8 mouse cellular contexts compared by ENCODE assay signal in the genomic region with DNA sequence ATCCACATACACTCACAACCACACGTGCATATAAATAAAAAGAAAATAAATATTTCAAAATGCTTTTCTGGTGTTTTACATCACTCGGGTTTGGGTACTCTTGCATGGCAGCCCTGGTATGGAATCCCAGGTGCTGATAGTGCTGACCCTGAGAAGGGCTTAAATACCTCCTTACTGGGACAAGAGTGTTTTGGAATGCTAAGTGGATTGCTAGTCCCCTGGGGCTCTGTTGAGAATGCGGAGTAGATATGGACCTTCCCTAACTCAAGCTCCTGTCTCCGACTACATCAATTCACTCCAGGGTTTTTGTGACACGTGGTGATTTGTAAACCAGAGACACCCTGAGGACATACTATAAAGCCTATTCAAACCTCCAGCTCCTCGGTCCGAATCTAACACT. TPM values are rescaled to one million over a fixed set of nuclear protein-coding genes. Genes with fewer than 3 reads are reported as not detected.
A peak's percentile ranks its signal among the peaks of the same experiment; 100 is the strongest.
DNase-seq lines count a peak whose midpoint lies in the region; ATAC-seq and TF ChIP-seq lines count a peak whose summit lies in the region.
"Had no signal": no experiment of that assay in that cellular context is flagged by ENCODE, and none has a peak within 500 bp of the region (broad histone marks: within the 10 kb centered on the region; RNA-seq: fewer than 3 reads in every experiment).

No protein-coding gene starts in this region.

- DNase-seq in heart, postnatal 10 days, result no peak
- no peak for DNase-seq in liver, adult 2 months (ENCODE audit: extremely low read depth, low read depth, low spot score)
- DNase-seq in liver, result no peak
- DNase-seq in lung, postnatal 36 days, result peak; percentile 51
- no peak for DNase-seq in thymus, postnatal 4 days

- H3K4me1 ChIP-seq in heart, embryonic 13.5 days, result peaks cover 46% of the 10 kb centered on the region
- H3K4me1 ChIP-seq in liver, adult 2 months (ENCODE audit: control insufficient read depth, insufficient read depth, low read length), result peaks cover 17% of the 10 kb centered on the region
- peaks cover 28% of the 10 kb centered on the region for H3K4me1 ChIP-seq in bone marrow macrophage, adult 2 months (ENCODE audit: control insufficient read depth, insufficient read depth, low read length)

- H3K4me3 ChIP-seq in heart, embryonic 13.5 days, result peak overlapping the region; percentile 13
- no peak overlapping the region for H3K4me3 ChIP-seq in liver, adult 2 months (ENCODE audit: insufficient read depth, low read depth, low read length)
- H3K4me3 ChIP-seq in bone marrow macrophage, adult 2 months (ENCODE audit: insufficient read depth, low read length), result no peak overlapping the region

- 0 out of 2 replicates have a peak, but pooled peaks cover 8% of the 10 kb centered on the region for H3K27me3 ChIP-seq in heart, embryonic 13.5 days (replicated peaks)
- H3K27me3 ChIP-seq in liver, adult 2 months (ENCODE audit: control insufficient read depth, insufficient read depth, low read length), result no peaks in the 10 kb centered on the region

- no peaks in the 10 kb centered on the region for H3K79me2 ChIP-seq in liver, adult 2 months (ENCODE audit: control insufficient read depth, insufficient read depth, low read length)

- no peaks in the 10 kb centered on the region for H3K36me3 ChIP-seq in heart, embryonic 13.5 days
- no peaks in the 10 kb centered on the region for H3K36me3 ChIP-seq in liver, adult 2 months (ENCODE audit: control insufficient read depth, insufficient read depth, low read length)

- TF ChIP-seq POLR2A in liver, adult 2 months (IDR thresholded peaks at IDR 0.05; ENCODE audit: extremely low read depth, insufficient read depth, low read length), result no peak
- TF ChIP-seq POLR2A in bone marrow macrophage, adult 2 months (IDR thresholded peaks at IDR 0.05; ENCODE audit: borderline replicate concordance, low read depth, low read length), result no peak

- H3K9ac ChIP-seq in heart, embryonic 13.5 days, result peak overlapping the region; percentile 60
- no peak overlapping the region for H3K9ac ChIP-seq in liver, adult 2 months (ENCODE audit: low read depth, low read length)

- intact Hi-C loops in heart, postnatal 10 days (cut with DNase I), result no loop called here

- WGBS in heart, embryonic 13.5 days, result 18% methylated on average over 7 of the region's 7 CpGs
- 80% methylated on average over 7 of the region's 7 CpGs for WGBS in liver, adult 2 months

- no peak for ATAC-seq in heart, embryonic 13.5 days (ENCODE audit: extremely low read depth, insufficient number of reproducible peaks, low FRiP score, low TSS enrichment)

- H3K9me3 ChIP-seq in heart, embryonic 13.5 days, result no peaks in the 10 kb centered on the region

- H3K27ac ChIP-seq in heart, embryonic 13.5 days (replicated peaks), result peak overlapping the region; percentile 67
- peak overlapping the region; percentile 55 for H3K27ac ChIP-seq in liver, adult 2 months (replicated peaks; ENCODE audit: insufficient read depth, low read depth, low read length)
- H3K27ac ChIP-seq in bone marrow macrophage, adult 2 months (ENCODE audit: insufficient read depth, low read depth, low read length), result peak overlapping the region; percentile 20; the same call in 1 of the 2 replicates

- peak overlapping the region; percentile 56 for H3K4me2 ChIP-seq in heart, embryonic 13.5 days

- no peak for TF ChIP-seq CTCF in liver, adult 2 months (IDR thresholded peaks at IDR 0.05; ENCODE audit: low read depth, low read length)
- TF ChIP-seq CTCF in bone marrow macrophage, adult 2 months (IDR thresholded peaks at IDR 0.05; ENCODE audit: low read depth, low read length), result no peak

RNA-seq across cellular contexts. Expression of a gene that starts 19.1 kb away (rescaled TPM):
- polyA plus RNA-seq in heart, embryonic 13.5 days (2015; fragmentation: Nextera tagmentation; extraction: Ambion mirVana), result 17.8 and 18.6 TPM in 2 replicates
- 10 to 100 TPM; 45.7 to 48.7 TPM for total RNA-seq in heart, postnatal 10 days (2021)
- total RNA-seq in liver, adult 2 months (2014; rRNA removed), result 18.0 and 23.2 TPM in 2 replicates
- polyA plus RNA-seq in liver, adult 2 months (2012; rRNA removed), result 10.0 and 13.7 TPM in 2 replicates
- 77.0 and 84.9 TPM in 2 replicates for polyA plus RNA-seq in bone marrow macrophage, adult 2 months (2012; ENCODE audit: insufficient read depth, insufficient read length, missing spikeins)

RNA-seq across cellular contexts. Expression of a gene that starts 45.6 kb away (rescaled TPM):
- polyA plus RNA-seq in heart, embryonic 13.5 days (2015; fragmentation: Nextera tagmentation; extraction: Ambion mirVana), result 0.60 and 0.64 TPM in 2 replicates
- under 1 TPM; 0.62 to 0.69 TPM for total RNA-seq in heart, postnatal 10 days (2021)
- total RNA-seq in liver, adult 2 months (2014; rRNA removed), result 0.37 and 0.54 TPM in 2 replicates
- 0.09 and 0.22 TPM in 2 replicates for polyA plus RNA-seq in liver, adult 2 months (2012; rRNA removed)
- polyA plus RNA-seq in bone marrow macrophage, adult 2 months (2012; ENCODE audit: insufficient read depth, insufficient read length, missing spikeins), result not detected in 2 replicates
- total RNA-seq: granulocyte monocyte progenitor cell, adult 5-6 weeks had no signal
